Mouse (Mus musculus) midbrain, postnatal 0 days (tissue): ENCODE measurements around the gene Herc1. TPM values are rescaled to one million over a fixed set of nuclear protein-coding genes. Genes with fewer than 3 reads are reported as not detected.

Experiments
- ATAC-seq: fragments of 200-750 bp; cut with Nextera tagmentation; 2 replicates; pipeline ENCODE4 v1.8.0; 2017; ENCODE audit warnings: moderate number of reproducible peaks, mild to moderate bottlenecking, moderate TSS enrichment, moderate library complexity; ENCODE audit not compliant: low FRiP score
- DNase-seq: peaks from one replicate; pipeline ENCODE4 v3.0.0-alpha.2; 2015; ENCODE audit warnings: low spot score
- H3K27ac ChIP-seq: fragments of 300-500 bp; sonication (generic); 2 replicates; pipeline ENCODE4 v1.5.1; 2014; ENCODE audit warnings: low read depth, mild to moderate bottlenecking, low read length, mixed read lengths
- H3K27me3 ChIP-seq: fragments of 300-500 bp; sonication (generic); 2 replicates; pipeline ENCODE4 v1.6.1; 2014; ENCODE audit warnings: low read length, control low read depth, mixed read lengths; ENCODE audit not compliant: insufficient read depth
- H3K36me3 ChIP-seq: fragments of 300-500 bp; sonication (generic); 2 replicates; pipeline ENCODE4 v1.6.1; 2014; ENCODE audit warnings: low read length, control low read depth, mixed read lengths; ENCODE audit not compliant: insufficient read depth
- H3K4me1 ChIP-seq: fragments of 300-500 bp; sonication (generic); 2 replicates; pipeline ENCODE4 v1.6.1; 2014; ENCODE audit warnings: mild to moderate bottlenecking, control low read depth, antibody characterized with exemption, low read length, mixed read lengths; ENCODE audit not compliant: insufficient read depth
- H3K4me2 ChIP-seq: fragments of 300-500 bp; sonication (generic); 2 replicates; pipeline ENCODE4 v1.6.1; 2014; ENCODE audit warnings: low read depth, mild to moderate bottlenecking, low read length, mixed read lengths; ENCODE audit not compliant: poor library complexity, severe bottlenecking
- H3K4me3 ChIP-seq: fragments of 300-500 bp; sonication (generic); 2 replicates; pipeline ENCODE4 v1.5.1; 2014; ENCODE audit warnings: low read depth, mild to moderate bottlenecking, low read length, moderate library complexity
- H3K9ac ChIP-seq: fragments of 300-500 bp; sonication (generic); replicated peaks from 2 replicates; pipeline ENCODE4 v1.6.1; 2014; ENCODE audit warnings: mild to moderate bottlenecking, low read length, moderate library complexity, mixed read lengths; ENCODE audit not compliant: poor library complexity, severe bottlenecking
- H3K9me3 ChIP-seq: fragments of 300-500 bp; sonication (generic); 2 replicates; pipeline ENCODE4 v1.6.1; 2016; ENCODE audit warnings: low read length, control low read depth
- CTCF ChIP-seq: IDR thresholded peaks from 2 replicates; pipeline ENCODE4 v1.5.1; 2016; ENCODE audit warnings: antibody characterized with exemption, mild to moderate bottlenecking
- WGBS: fragments of 180-500 bp; shearing (Covaris S2); extraction: QIAGEN DNeasy Blood & Tissue Kit; methylation state at CpG from one replicate; pipeline ENCODE4 v1.1.7; 2014; 5-methylcytosine and 5-hydroxymethylcytosine counted together
- polyA plus RNA-seq: library from polyadenylated mRNA; unstranded; fragments of >200 nt; fragmentation: Nextera tagmentation; extraction: Ambion mirVana; gene quantifications from 2 replicates; pipeline ENCODE4 v1.2.1, GENCODE M21; 2015
- total RNA-seq: library from RNA; depleted of rRNA; stranded (reverse); fragments of >200 nt; gene quantifications from 2 replicates; pipeline ENCODE4 v1.2.3, GENCODE M21; 2014

Herc1 gene
- total and polyA plus RNA-seq, 2 experiments from 2014 or later = 32.9 to 114 TPM

DNA sequence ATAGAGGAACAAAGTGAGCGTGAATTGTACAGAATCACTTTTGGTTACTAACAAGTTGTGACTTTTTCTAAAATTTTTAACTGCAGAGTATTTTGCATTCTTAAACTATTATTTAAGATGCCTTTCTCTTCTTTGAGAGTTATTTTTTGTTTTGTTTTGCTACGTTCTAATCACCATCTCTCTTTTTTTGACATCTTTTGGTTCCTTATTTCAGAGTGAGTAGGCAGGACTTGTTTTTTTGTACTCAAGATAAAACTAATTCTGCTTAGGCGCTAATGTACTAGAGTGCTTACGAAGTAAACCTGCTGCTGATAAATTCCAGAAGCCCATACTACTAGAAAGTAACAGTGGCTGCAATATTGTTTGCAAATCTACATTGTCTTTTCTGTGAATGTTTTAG is 8.9 kb downstream of the Herc1 start:
- H3K36me3 ChIP-seq = no peaks in the 10 kb centered on the region
- TF ChIP-seq CTCF = no peak
- no peaks in the 10 kb centered on the region for H3K9me3 ChIP-seq
- no peaks in the 10 kb centered on the region for H3K4me1 ChIP-seq
- no peak overlapping the region for H3K4me2 ChIP-seq
- no peaks in the 10 kb centered on the region for H3K27me3 ChIP-seq
- H3K4me3 ChIP-seq = no peak overlapping the region
- H3K27ac ChIP-seq = no peak overlapping the region
- DNase-seq (no peak), ATAC-seq (no peak)
- H3K9ac ChIP-seq = no peak overlapping the region
- 91% methylated on average over 4 of the region's 4 CpGs for WGBS

DNA sequence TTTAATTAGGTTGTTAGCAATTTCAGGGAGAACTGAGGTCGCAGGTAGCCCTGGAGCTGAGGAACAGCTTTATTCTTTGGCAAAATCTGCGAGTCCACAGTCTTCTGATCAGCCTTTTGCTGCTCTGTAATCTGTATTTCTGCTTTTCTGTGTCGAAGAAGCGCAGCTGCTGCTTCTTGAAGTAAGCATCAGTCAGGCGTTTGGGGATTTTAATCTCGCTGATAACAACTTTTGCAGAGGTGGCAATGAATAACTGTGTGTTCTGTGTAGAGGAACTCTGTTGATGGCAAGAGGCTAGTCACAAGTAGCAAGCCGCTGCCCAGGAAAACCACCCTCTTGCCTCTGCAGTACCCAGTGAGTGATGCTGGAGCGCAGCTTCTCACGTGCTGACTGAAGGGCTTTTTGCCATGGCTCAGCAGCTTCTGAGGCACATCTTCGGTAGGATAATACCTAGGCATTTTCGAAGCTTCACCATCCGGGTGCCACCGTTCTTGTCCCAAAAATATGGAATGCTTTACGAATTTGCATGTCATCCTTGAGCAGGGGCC is 10.0 kb downstream of the Herc1 start:
- Histone ChIP-seq H3K4me1 (no peaks in the 10 kb centered on the region), H3K4me3 (no peak overlapping the region), H3K27ac (no peak overlapping the region), H3K9me3 (no peaks in the 10 kb centered on the region), H3K9ac (no peak overlapping the region), H3K4me2 (no peak overlapping the region), H3K36me3 (no peaks in the 10 kb centered on the region), H3K27me3 (no peaks in the 10 kb centered on the region)
- no peak for ATAC-seq
- no peak for TF ChIP-seq CTCF
- DNase-seq = no peak
- WGBS = 78% methylated on average over 14 of the region's 14 CpGs

DNA sequence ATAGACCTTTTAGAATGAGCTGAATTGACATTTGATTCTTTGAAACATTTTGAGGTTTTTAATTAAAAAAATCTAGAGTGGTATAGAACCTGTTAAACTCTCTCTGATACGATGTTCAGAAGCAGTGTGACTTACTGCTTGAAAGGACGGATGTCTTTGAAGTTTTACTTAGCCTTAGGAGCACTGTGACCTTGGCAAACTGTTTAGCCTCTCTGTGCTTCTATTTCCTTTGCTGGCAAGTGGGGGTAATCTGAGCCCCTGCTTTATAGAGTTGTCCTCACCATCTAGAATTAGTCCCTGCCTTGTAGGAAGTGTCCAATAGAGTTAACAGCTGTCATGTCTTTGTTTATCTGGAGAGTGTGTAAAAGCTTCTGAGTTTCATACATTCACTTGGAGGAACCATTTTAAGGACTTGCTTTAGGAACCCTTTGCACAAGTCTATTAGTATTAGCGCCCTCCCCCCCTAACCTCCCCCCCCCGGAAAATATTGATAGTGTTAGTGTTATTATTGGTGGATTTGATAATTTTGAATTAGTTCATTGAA is 18.7 kb downstream of the Herc1 start:
- DNase-seq = no peak
- Histone ChIP-seq H3K27me3 (no peaks in the 10 kb centered on the region), H3K9ac (no peak overlapping the region), H3K4me3 (no peak overlapping the region), H3K36me3 (peaks cover 5% of the 10 kb centered on the region; the same call in 1 of the 2 replicates), H3K27ac (no peak overlapping the region), H3K9me3 (no peaks in the 10 kb centered on the region), H3K4me2 (no peak overlapping the region), H3K4me1 (no peaks in the 10 kb centered on the region)
- no peak for ATAC-seq
- 57% methylated on average over 4 of the region's 4 CpGs for WGBS
- TF ChIP-seq CTCF = no peak

DNA sequence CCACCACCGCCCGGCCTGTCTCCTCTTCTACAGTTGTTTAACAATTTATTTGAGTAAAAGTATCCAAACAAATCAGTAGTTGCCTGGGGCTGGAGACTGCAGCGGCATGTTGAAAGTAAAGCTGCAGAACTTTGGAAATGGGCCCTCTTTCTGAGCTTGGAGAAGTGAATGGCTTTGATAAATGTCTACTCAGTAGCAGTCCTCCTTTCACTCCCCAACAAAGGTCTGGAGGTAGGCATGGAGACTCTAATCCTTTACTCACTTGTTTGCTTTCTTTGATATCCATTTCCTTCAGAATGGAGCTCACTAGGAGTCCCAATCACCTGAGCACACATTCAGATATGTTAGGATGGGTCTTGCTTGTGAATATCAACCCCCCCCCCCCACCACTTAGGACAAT is 20.1 kb downstream of the Herc1 start:
- Histone ChIP-seq H3K9ac (no peak overlapping the region), H3K4me1 (no peaks in the 10 kb centered on the region), H3K27ac (no peak overlapping the region), H3K4me2 (no peak overlapping the region), H3K4me3 (no peak overlapping the region), H3K27me3 (no peaks in the 10 kb centered on the region), H3K36me3 (peaks cover 5% of the 10 kb centered on the region; the same call in 1 of the 2 replicates), H3K9me3 (no peaks in the 10 kb centered on the region)
- ATAC-seq (no peak), DNase-seq (no peak)
- no peak for TF ChIP-seq CTCF
- WGBS = 77% methylated on average over 3 of the region's 3 CpGs

DNA sequence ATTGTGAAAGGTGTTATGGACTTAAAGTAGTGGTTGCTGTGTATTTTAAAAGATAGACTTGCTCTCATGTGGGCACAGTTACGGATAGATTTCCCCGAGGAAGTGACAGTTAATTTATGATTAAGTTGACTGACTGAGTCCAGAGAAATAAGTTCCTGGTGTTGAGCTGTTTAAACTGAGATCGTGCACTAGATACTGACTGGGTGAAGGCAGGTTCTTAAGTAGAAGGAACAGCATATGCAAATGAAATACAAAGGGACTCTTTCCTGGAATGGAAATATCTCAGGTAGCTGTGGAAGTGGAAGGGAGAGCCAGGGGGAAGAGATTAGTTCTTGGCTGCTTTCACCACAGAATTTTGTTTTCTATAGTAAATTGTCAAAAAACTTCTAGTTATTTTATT is 20.6 kb downstream of the Herc1 start:
- DNase-seq (no peak), ATAC-seq (no peak)
- no peaks in the 10 kb centered on the region for H3K27me3 ChIP-seq
- 78% methylated on average over 3 of the region's 3 CpGs for WGBS
- H3K9ac ChIP-seq = no peak overlapping the region
- H3K4me3 ChIP-seq = no peak overlapping the region
- H3K4me1 ChIP-seq = no peaks in the 10 kb centered on the region
- peaks cover 5% of the 10 kb centered on the region; the same call in 1 of the 2 replicates for H3K36me3 ChIP-seq
- no peak for TF ChIP-seq CTCF
- no peak overlapping the region for H3K27ac ChIP-seq
- H3K4me2 ChIP-seq = no peak overlapping the region
- no peaks in the 10 kb centered on the region for H3K9me3 ChIP-seq

DNA sequence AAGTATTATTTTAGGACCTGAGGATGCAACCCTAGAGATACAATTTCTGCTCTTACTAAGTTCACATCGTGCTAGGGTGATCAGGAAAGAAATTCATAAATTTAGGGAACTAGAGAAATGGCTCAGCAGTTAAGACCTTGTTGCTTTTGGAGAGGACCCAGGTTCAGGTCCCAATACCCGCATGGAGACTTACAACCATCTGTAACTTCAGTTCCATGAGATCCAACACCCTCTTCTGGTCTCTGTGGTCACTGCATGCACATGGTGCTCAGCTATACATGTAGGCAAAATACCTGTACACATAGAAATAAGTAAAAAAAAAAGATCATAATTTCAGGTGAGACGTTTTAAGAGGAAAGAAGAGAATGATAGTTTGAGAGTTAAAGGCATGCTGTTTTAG is 23.2 kb downstream of the Herc1 start:
- H3K4me1 ChIP-seq = no peaks in the 10 kb centered on the region
- no peaks in the 10 kb centered on the region for H3K9me3 ChIP-seq
- WGBS = 95% methylated on average over 3 of the region's 3 CpGs
- H3K4me3 ChIP-seq = no peak overlapping the region
- DNase-seq (no peak), ATAC-seq (no peak)
- H3K27ac ChIP-seq = no peak overlapping the region
- H3K27me3 ChIP-seq = no peaks in the 10 kb centered on the region
- H3K9ac ChIP-seq = no peak overlapping the region
- H3K4me2 ChIP-seq = no peak overlapping the region
- H3K36me3 ChIP-seq = peaks cover 5% of the 10 kb centered on the region; the same call in 1 of the 2 replicates
- peak; percentile 33 for TF ChIP-seq CTCF
